ENCODE assay signal across 18 mouse cellular contexts in the genomic region with DNA sequence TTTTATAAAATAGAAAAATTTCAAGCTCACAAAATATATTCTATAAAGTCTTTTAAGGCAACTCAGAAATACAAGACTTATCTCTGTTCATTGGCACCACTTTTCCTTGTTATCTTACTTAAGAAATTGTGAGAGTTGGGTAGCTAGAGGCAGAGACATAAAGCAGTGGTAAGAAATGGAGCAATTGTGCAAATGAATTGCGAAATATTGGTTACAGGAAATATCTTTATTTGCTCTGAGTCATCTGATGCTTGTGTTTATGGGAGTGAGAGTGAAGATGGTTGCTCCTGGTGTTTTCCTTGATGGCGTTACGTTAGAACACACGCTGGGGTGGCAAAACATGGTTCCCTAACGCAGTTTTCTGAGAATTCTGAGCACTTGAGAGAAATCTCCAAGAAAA.
"Had no signal": no experiment of that assay in that cellular context is flagged by ENCODE, and none has a peak within 500 bp of the region (broad histone marks: within the 10 kb centered on the region; RNA-seq: fewer than 3 reads in every experiment).

No protein-coding gene starts in this region.

- H3K27me3 ChIP-seq: lung, embryonic 15.5 days; megakaryocyte, embryonic 14.5 days; midbrain, embryonic 13.5 days; midbrain, embryonic 15.5 days; neural tube, embryonic 13.5 days; neural tube, embryonic 15.5 days had no signal

- DNase-seq: lung, adult 2 months; lung, postnatal 14 days; lung, postnatal 36 days; retina, postnatal 1 day; right cerebral cortex, adult 18-20 months; right cerebral cortex, postnatal 25 days; right cerebral cortex, postnatal 4 days; spleen, adult 18-20 months; thymus, adult 2 months; thymus, postnatal 25 days; thymus, postnatal 4 days had no signal

- H3K36me3 ChIP-seq: lung, embryonic 15.5 days; midbrain, embryonic 13.5 days; midbrain, embryonic 15.5 days; neural tube, embryonic 13.5 days; neural tube, embryonic 15.5 days had no signal

- H3K4me3 ChIP-seq: lung, embryonic 15.5 days; megakaryocyte, embryonic 14.5 days; midbrain, embryonic 13.5 days; midbrain, embryonic 15.5 days; neural tube, embryonic 13.5 days; neural tube, embryonic 15.5 days had no signal

- H3K4me2 ChIP-seq: lung, embryonic 15.5 days; midbrain, embryonic 11.5 days; midbrain, embryonic 13.5 days; midbrain, embryonic 15.5 days; neural tube, embryonic 13.5 days; neural tube, embryonic 15.5 days had no signal
